Mouse (Mus musculus) midbrain, embryonic 13.5 days (tissue): ENCODE results near the gene Sgce. TPM values are rescaled to one million over a fixed set of nuclear protein-coding genes. Genes with fewer than 3 reads are reported as not detected.

Experiments
- ATAC-seq: fragments of 200-750 bp; cut with Nextera tagmentation; 2 replicates; pipeline ENCODE4 v1.8.0; 2017; ENCODE audit warnings: mild to moderate bottlenecking, moderate TSS enrichment, moderate library complexity
- H3K27ac ChIP-seq: fragments of 300-500 bp; sonication (generic); 2 replicates; pipeline ENCODE4 v1.5.1; 2015; ENCODE audit warnings: inconsistent platforms, mild to moderate bottlenecking, moderate library complexity
- H3K27me3 ChIP-seq: fragments of 300-500 bp; sonication (generic); 2 replicates; pipeline ENCODE4 v1.6.1; 2015; ENCODE audit warnings: mild to moderate bottlenecking, inconsistent platforms
- H3K36me3 ChIP-seq: fragments of 300-500 bp; sonication (generic); 2 replicates; pipeline ENCODE4 v1.6.1; 2015; ENCODE audit warnings: mild to moderate bottlenecking, inconsistent platforms
- H3K4me1 ChIP-seq: fragments of 300-500 bp; sonication (generic); replicated peaks from 2 replicates; pipeline ENCODE4 v1.6.1; 2015; ENCODE audit warnings: inconsistent platforms
- H3K4me2 ChIP-seq: fragments of 300-500 bp; sonication (generic); replicated peaks from 2 replicates; pipeline ENCODE4 v1.6.1; 2015; ENCODE audit warnings: moderate library complexity, mild to moderate bottlenecking, inconsistent platforms
- H3K4me3 ChIP-seq: fragments of 300-500 bp; sonication (generic); replicated peaks from 2 replicates; pipeline ENCODE4 v1.5.1; 2015; ENCODE audit warnings: mild to moderate bottlenecking, inconsistent platforms
- H3K9ac ChIP-seq: fragments of 300-500 bp; sonication (generic); replicated peaks from 2 replicates; pipeline ENCODE4 v1.6.1; 2015; ENCODE audit warnings: mild to moderate bottlenecking, inconsistent platforms
- H3K9me3 ChIP-seq: fragments of 300-500 bp; sonication (generic); 2 replicates; pipeline ENCODE4 v1.6.1; 2016; ENCODE audit warnings: mild to moderate bottlenecking, inconsistent platforms
- WGBS: fragments of 180-500 bp; shearing (Covaris S2); methylation state at CpG from one replicate; pipeline ENCODE4 v1.1.7; 2015; 5-methylcytosine and 5-hydroxymethylcytosine counted together
- polyA plus RNA-seq: library from polyadenylated mRNA; unstranded; fragments of >200 nt; fragmentation: Nextera tagmentation; extraction: Ambion mirVana; gene quantifications from 2 replicates; pipeline ENCODE4 v1.2.1, GENCODE M21; 2015

Sgce gene
- polyA plus RNA-seq, 1 experiment from 2014 or later: 68.2 TPM

DNA sequence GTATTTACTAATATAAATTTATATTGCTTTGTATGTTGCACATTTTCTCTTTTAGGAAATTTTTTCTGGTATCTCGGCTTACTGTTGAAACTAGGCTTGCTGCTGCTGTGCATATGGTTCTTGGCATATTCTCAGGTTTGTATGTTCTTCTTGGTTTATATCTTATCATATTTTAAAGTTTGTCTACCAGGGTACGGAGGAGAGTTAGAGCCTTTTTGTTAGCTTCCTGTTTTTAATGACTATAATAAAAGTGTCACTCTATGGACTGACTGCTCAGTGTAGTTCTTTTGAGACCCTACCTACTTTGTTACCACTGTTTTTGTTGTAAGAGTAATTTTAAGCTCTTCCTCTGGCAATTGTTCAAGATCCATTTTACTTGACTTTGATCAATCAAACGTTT, 115.5 kb downstream of the Sgce start:
- Histone ChIP-seq H3K4me2 (no peak overlapping the region), H3K36me3 (no peaks in the 10 kb centered on the region), H3K27me3 (no peaks in the 10 kb centered on the region), H3K9me3 (no peaks in the 10 kb centered on the region), H3K9ac (no peak overlapping the region), H3K4me3 (no peak overlapping the region), H3K27ac (no peak overlapping the region), H3K4me1 (0 out of 2 replicates have a peak, but pooled peaks cover 3% of the 10 kb centered on the region)
- WGBS: 67% methylated on average over 3 of the region's 3 CpGs
- ATAC-seq: no peak

Other genes starting within 250 kb of the Sgce start
- gene Col1a2, start 242.4 kb downstream of the Sgce start, polyA plus RNA-seq: 54.7 and 72.3 TPM in 2 replicates
- 39.0 and 39.9 TPM in 2 replicates for gene Casd1, start 146.4 kb downstream of the Sgce start, polyA plus RNA-seq
- 7.3 and 10.0 TPM in 2 replicates for gene Peg10, start 99 bp upstream of the Sgce start, polyA plus RNA-seq
- 42.1 and 42.2 TPM in 2 replicates for gene Ppp1r9a, start 155.7 kb upstream of the Sgce start, polyA plus RNA-seq